ENCODE assay signal across 8 mouse cellular contexts in genomic region chr2:69722650-69723518, GRCm38 (mm10). TPM values are rescaled to one million over a fixed set of nuclear protein-coding genes. Genes with fewer than 3 reads are reported as not detected.
DNase-seq lines count a peak whose midpoint lies in the region; ATAC-seq lines count a peak whose summit lies in the region.

No protein-coding gene starts in this region.

- H3K4me1 ChIP-seq in intestine, embryonic 14.5 days (replicated peaks; ENCODE audit: control insufficient read depth, insufficient read depth, low read length): peaks cover 7% of the 10 kb centered on the region

- H3K4me3 ChIP-seq in intestine, embryonic 14.5 days (ENCODE audit: low read depth, low read length): peak overlapping the region; percentile 96

- H3K4me2 ChIP-seq in intestine, embryonic 14.5 days (ENCODE audit: low read length): peak overlapping the region; percentile 76

- no peaks in the 10 kb centered on the region; the same call in 1 of the 2 replicates for H3K27me3 ChIP-seq in intestine, embryonic 14.5 days (replicated peaks; ENCODE audit: control insufficient read depth, insufficient read depth, low read length)

- peak; percentile 92 to 98 for DNase-seq in adrenal gland, adult (ENCODE audit: inconsistent age in 2 of 2, low spot score in 1 of 2)
- peak; percentile 98 for DNase-seq in embryo, embryonic 10.5 days (ENCODE audit: low spot score)
- DNase-seq in gastrocnemius, postnatal 25 days: peak; percentile 85
- DNase-seq in intestine, embryonic 14.5 days (ENCODE audit: low spot score): peak; percentile 99
- DNase-seq in left cerebral cortex, postnatal 14 days (ENCODE audit: low spot score in 2 of 2): peak; percentile 91 to 96
- peak; percentile 95 for DNase-seq in mesoderm, embryonic 11.5 days (ENCODE audit: low read depth, low spot score)
- peak; percentile 91 to 92 for DNase-seq in right cerebral cortex, postnatal 36 days (ENCODE audit: low spot score in 2 of 2)
- DNase-seq in yolk sac, embryonic 10.5 days (ENCODE audit: low spot score): peak; percentile 92

- no peaks in the 10 kb centered on the region for H3K36me3 ChIP-seq in intestine, embryonic 14.5 days (ENCODE audit: control insufficient read depth, insufficient read depth, low read length)

- intact Hi-C loops in left cerebral cortex, postnatal 14 days (cut with DNase I): no loop called here

- WGBS in intestine, embryonic 14.5 days: under 1% methylated on average over 91 of the region's 91 CpGs

- ATAC-seq in intestine, embryonic 14.5 days (replicated peaks; ENCODE audit: low FRiP score, low TSS enrichment, low read depth): peak; percentile 98

- H3K9ac ChIP-seq in intestine, embryonic 14.5 days (ENCODE audit: low read length): peak overlapping the region; percentile 86

- H3K27ac ChIP-seq in intestine, embryonic 14.5 days (ENCODE audit: low read depth): peak overlapping the region; percentile 91

- H3K9me3 ChIP-seq in intestine, embryonic 14.5 days (ENCODE audit: control insufficient read depth, low read length): no peaks in the 10 kb centered on the region

RNA-seq across cellular contexts. Expression of gene Ppig, which starts 0.5 kb away (rescaled TPM):
- total RNA-seq in gastrocnemius, postnatal 25 days (2021): 10 to 100 TPM; 24.8 to 30.7 TPM
- polyA plus RNA-seq in intestine, embryonic 14.5 days (2014; fragmentation: Nextera tagmentation; extraction: Ambion mirVana): 100 and 115 TPM in 2 replicates
- total RNA-seq in left cerebral cortex, postnatal 14 days (2021): 10 to 100 TPM; 53.0 to 54.3 TPM

RNA-seq across cellular contexts. Expression of gene Fastkd1, which starts 9.6 kb away (rescaled TPM):
- 10 to 100 TPM; 14.5 to 15.9 TPM for total RNA-seq in gastrocnemius, postnatal 25 days (2021)
- 14.9 and 17.5 TPM in 2 replicates for polyA plus RNA-seq in intestine, embryonic 14.5 days (2014; fragmentation: Nextera tagmentation; extraction: Ambion mirVana)
- 10 to 100 TPM; 16.1 to 17.2 TPM for total RNA-seq in left cerebral cortex, postnatal 14 days (2021)

RNA-seq across cellular contexts. Expression of gene Klhl41, which starts 53.0 kb away (rescaled TPM):
- 100 to 1,000 TPM; 488 to 676 TPM for total RNA-seq in gastrocnemius, postnatal 25 days (2021)
- polyA plus RNA-seq in intestine, embryonic 14.5 days (2014; fragmentation: Nextera tagmentation; extraction: Ambion mirVana): 0.11 and 0.16 TPM in 2 replicates
- total RNA-seq in left cerebral cortex, postnatal 14 days (2021): 1 to 10 TPM; 1.6 to 1.9 TPM

Comparison
In these comparisons a context has a peak if more than half of its experiments do, and no peak if none do; other contexts are left out.
1. Peak in every context shown above with its lines: DNase-seq, ATAC-seq, H3K4me3 ChIP-seq and H3K27ac ChIP-seq.
2. RNA of gene Klhl41, which starts 53.0 kb away (total RNA-seq): 488 to 676 TPM in gastrocnemius, postnatal 25 days; 1.6 to 1.9 TPM in left cerebral cortex, postnatal 14 days; every median in the first group is over 100 times any median in the second.